28 mouse cellular contexts compared by ENCODE assay signal in genomic region chr10:106015965-106016364, GRCm38 (mm10).
"Had no signal": no experiment of that assay in that cellular context is flagged by ENCODE, and none has a peak within 500 bp of the region (broad histone marks: within the 10 kb centered on the region; RNA-seq: fewer than 3 reads in every experiment).

No protein-coding gene starts in this region.

- H3K36me3 ChIP-seq: embryonic facial prominence, embryonic 10.5 days; embryonic facial prominence, embryonic 12.5 days; embryonic facial prominence, embryonic 13.5 days; embryonic facial prominence, embryonic 15.5 days; forebrain, embryonic 10.5 days; forebrain, embryonic 12.5 days; forebrain, embryonic 15.5 days had no signal

- H3K4me2 ChIP-seq: embryonic facial prominence, embryonic 12.5 days; embryonic facial prominence, embryonic 13.5 days; embryonic facial prominence, embryonic 15.5 days; forebrain, embryonic 12.5 days; forebrain, embryonic 13.5 days; forebrain, embryonic 15.5 days had no signal

- ATAC-seq: forebrain, embryonic 13.5 days; forebrain, embryonic 14.5 days; forebrain, embryonic 15.5 days; forebrain, embryonic 16.5 days; forebrain, postnatal 0 days had no signal

- H3K9me3 ChIP-seq: embryonic facial prominence, embryonic 10.5 days; embryonic facial prominence, embryonic 12.5 days; embryonic facial prominence, embryonic 13.5 days; embryonic facial prominence, embryonic 15.5 days; forebrain, embryonic 10.5 days; forebrain, embryonic 12.5 days; forebrain, embryonic 13.5 days; forebrain, embryonic 15.5 days had no signal

- DNase-seq: cerebellum, adult 8-10 months; cerebellum, adult 9-10 months; cerebellum, adult 9-11 months; cerebellum, postnatal 10 days; cerebellum, postnatal 14 days; cerebellum, postnatal 25 days; cerebellum, postnatal 36 days; embryo, embryonic 11 days; forebrain, postnatal 0 days; gastrocnemius, adult 2 months; gastrocnemius, postnatal 10 days; gastrocnemius, postnatal 14 days; gastrocnemius, postnatal 25 days; gastrocnemius, postnatal 36 days; heart, adult 11 months; heart, adult 18-20 months; heart, adult 2 months had no signal

- H3K4me1 ChIP-seq: embryonic facial prominence, embryonic 10.5 days; embryonic facial prominence, embryonic 12.5 days; embryonic facial prominence, embryonic 13.5 days; embryonic facial prominence, embryonic 15.5 days; forebrain, embryonic 10.5 days; forebrain, embryonic 12.5 days; forebrain, embryonic 13.5 days; forebrain, embryonic 15.5 days had no signal

- H3K4me3 ChIP-seq: embryonic facial prominence, embryonic 10.5 days; embryonic facial prominence, embryonic 12.5 days; embryonic facial prominence, embryonic 13.5 days; embryonic facial prominence, embryonic 15.5 days; erythroblast, embryonic 14.5 days; forebrain, embryonic 10.5 days; forebrain, embryonic 12.5 days; forebrain, embryonic 13.5 days; forebrain, embryonic 15.5 days; gastrocnemius, adult 2 months; heart, adult 2 months had no signal

- H3K9ac ChIP-seq: embryonic facial prominence, embryonic 12.5 days; embryonic facial prominence, embryonic 13.5 days; embryonic facial prominence, embryonic 15.5 days; forebrain, embryonic 12.5 days; forebrain, embryonic 13.5 days; forebrain, embryonic 15.5 days; forebrain, postnatal 0 days had no signal

- H3K27me3 ChIP-seq: embryonic facial prominence, embryonic 12.5 days; embryonic facial prominence, embryonic 13.5 days; embryonic facial prominence, embryonic 15.5 days; forebrain, embryonic 12.5 days; forebrain, embryonic 13.5 days; forebrain, embryonic 15.5 days had no signal

- H3K27ac ChIP-seq: embryonic facial prominence, embryonic 10.5 days; embryonic facial prominence, embryonic 12.5 days; embryonic facial prominence, embryonic 13.5 days; embryonic facial prominence, embryonic 15.5 days; forebrain, embryonic 10.5 days; forebrain, embryonic 12.5 days; forebrain, embryonic 13.5 days; forebrain, embryonic 15.5 days; gastrocnemius, adult 2 months; heart, adult 2 months had no signal
